Mouse (Mus musculus) heart, postnatal 0 days (tissue): ENCODE data around the gene Nhsl2. TPM values are rescaled to one million over a fixed set of nuclear protein-coding genes. Genes with fewer than 3 reads are reported as not detected.
A peak's percentile ranks its signal among the peaks of the same experiment; 100 is the strongest.

Source experiments
- ATAC-seq: fragments of 200-750 bp; cut with Nextera tagmentation; 2 replicates; pipeline ENCODE4 v1.8.0; 2017; ENCODE audit warnings: low read depth, moderate number of reproducible peaks, moderate library complexity; ENCODE audit not compliant: insufficient read depth
- DNase-seq: peaks from one replicate; pipeline ENCODE4 v3.0.0-alpha.2; 2016; ENCODE audit warnings: low spot score
- H3K27ac ChIP-seq: fragments of 300-500 bp; sonication (generic); 2 replicates; pipeline ENCODE4 v1.5.1; 2014; ENCODE audit warnings: low read depth, mild to moderate bottlenecking
- H3K27me3 ChIP-seq: fragments of 300-500 bp; sonication (generic); 2 replicates; pipeline ENCODE4 v1.6.1; 2014; ENCODE audit warnings: low read length, mixed read lengths; ENCODE audit not compliant: control insufficient read depth, insufficient read depth
- H3K36me3 ChIP-seq: fragments of 300-500 bp; sonication (generic); replicated peaks from 2 replicates; pipeline ENCODE4 v1.6.1; 2014; ENCODE audit warnings: low read length, mixed read lengths; ENCODE audit not compliant: control insufficient read depth, insufficient read depth
- H3K4me1 ChIP-seq: fragments of 300-500 bp; sonication (generic); 2 replicates; pipeline ENCODE4 v1.6.1; 2014; ENCODE audit warnings: antibody characterized with exemption; ENCODE audit not compliant: control insufficient read depth, insufficient read depth
- H3K4me2 ChIP-seq: fragments of 300-500 bp; sonication (generic); 2 replicates; pipeline ENCODE4 v1.6.1; 2014; ENCODE audit warnings: low read depth, mild to moderate bottlenecking, low read length, moderate library complexity
- H3K4me3 ChIP-seq: fragments of 300-500 bp; sonication (generic); 2 replicates; pipeline ENCODE4 v1.5.1; 2014; ENCODE audit warnings: low read depth, low read length
- H3K9ac ChIP-seq: fragments of 300-500 bp; sonication (generic); replicated peaks from 2 replicates; pipeline ENCODE4 v1.6.1; 2014; ENCODE audit warnings: low read depth, low read length, mixed read lengths
- H3K9me3 ChIP-seq: fragments of 300-500 bp; sonication (generic); replicated peaks from 2 replicates; pipeline ENCODE4 v1.6.1; 2016; ENCODE audit warnings: low read length; ENCODE audit not compliant: control insufficient read depth
- CTCF ChIP-seq: IDR thresholded peaks from 2 replicates; pipeline ENCODE4 v1.5.1; 2016; ENCODE audit warnings: antibody characterized with exemption, control low read depth, low read depth
- EP300 ChIP-seq: IDR thresholded peaks from 2 replicates; pipeline ENCODE4 v1.6.1; 2016; ENCODE audit warnings: antibody characterized with exemption, low read depth
- WGBS: fragments of 180-500 bp; shearing (Covaris S2); extraction: QIAGEN DNeasy Blood & Tissue Kit; methylation state at CpG from one replicate; pipeline ENCODE4 v1.1.7; 2014; 5-methylcytosine and 5-hydroxymethylcytosine counted together
- polyA plus RNA-seq: library from polyadenylated mRNA; unstranded; fragments of >200 nt; fragmentation: Nextera tagmentation; extraction: Ambion mirVana; gene quantifications from 2 replicates; pipeline ENCODE4 v1.2.1, GENCODE M21; 2015
- total RNA-seq: library from RNA; depleted of rRNA; stranded (reverse); fragments of >200 nt; gene quantifications from 2 replicates; pipeline ENCODE4 v1.2.3, GENCODE M21; 2014; ENCODE audit warnings: low replicate concordance

Nhsl2 gene
- total and polyA plus RNA-seq, 2 experiments from 2014 or later = 2.9 to 18.7 TPM

DNA sequence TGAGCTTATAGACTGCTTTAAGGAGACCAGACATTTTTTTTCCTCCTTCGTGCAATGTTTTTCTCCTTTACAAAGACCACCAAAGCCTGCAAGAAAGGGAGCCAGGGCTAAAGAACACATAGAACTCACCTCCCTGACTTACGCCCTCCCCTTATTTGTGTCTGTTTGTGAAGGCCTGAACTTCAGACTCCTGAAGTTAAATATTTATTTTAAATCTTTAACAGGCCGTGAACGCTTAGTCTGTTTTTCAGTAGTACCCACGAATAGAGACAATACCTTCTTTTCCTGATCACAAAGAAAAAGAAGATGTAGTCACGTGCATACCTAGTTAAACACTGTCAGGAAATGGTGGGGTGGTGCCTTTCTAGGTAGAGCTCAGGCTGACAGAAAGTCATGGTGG lies 103.3 kb downstream of the Nhsl2 start:
- Histone ChIP-seq H3K4me1 (no peaks in the 10 kb centered on the region), H3K9ac (no peak overlapping the region), H3K9me3 (no peaks in the 10 kb centered on the region), H3K36me3 (no peaks in the 10 kb centered on the region), H3K4me2 (no peak overlapping the region), H3K4me3 (no peak overlapping the region), H3K27me3 (0 out of 2 replicates have a peak, but pooled peaks cover 3% of the 10 kb centered on the region), H3K27ac (no peak overlapping the region)
- DNase-seq = no peak
- ATAC-seq = no peak
- WGBS = 80% methylated on average over 6 of the region's 6 CpGs
- TF ChIP-seq EP300 = no peak
- TF ChIP-seq CTCF = no peak

DNA sequence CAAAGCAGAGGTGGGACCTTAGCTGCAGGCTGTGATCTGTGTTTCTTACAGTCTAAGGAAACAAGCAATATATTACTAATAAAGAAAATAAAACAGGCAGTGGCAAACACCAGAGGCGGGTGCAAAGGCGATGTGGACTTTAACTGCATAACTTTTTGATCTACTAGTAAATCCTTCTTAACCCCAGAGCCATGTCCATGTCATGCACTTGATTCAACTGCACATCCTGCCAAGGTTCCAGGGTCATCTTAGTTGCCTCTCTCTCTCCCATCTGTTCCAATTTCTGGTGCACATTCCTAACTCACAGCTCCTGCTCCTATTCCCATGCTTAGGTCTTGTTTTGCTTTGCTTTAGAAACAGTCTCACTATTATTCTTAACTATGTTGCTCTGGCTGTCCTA lies 104.1 kb downstream of the Nhsl2 start:
- H3K36me3 ChIP-seq = no peaks in the 10 kb centered on the region
- 0 out of 2 replicates have a peak, but pooled peaks cover 3% of the 10 kb centered on the region for H3K27me3 ChIP-seq
- no peak overlapping the region for H3K4me3 ChIP-seq
- no peak overlapping the region for H3K4me2 ChIP-seq
- no peak for DNase-seq
- H3K9me3 ChIP-seq = no peaks in the 10 kb centered on the region
- WGBS = 89% methylated on average over 2 of the region's 2 CpGs
- no peak for TF ChIP-seq EP300
- no peak for TF ChIP-seq CTCF
- no peaks in the 10 kb centered on the region for H3K4me1 ChIP-seq
- no peak overlapping the region for H3K27ac ChIP-seq
- H3K9ac ChIP-seq = no peak overlapping the region
- ATAC-seq = no peak

DNA sequence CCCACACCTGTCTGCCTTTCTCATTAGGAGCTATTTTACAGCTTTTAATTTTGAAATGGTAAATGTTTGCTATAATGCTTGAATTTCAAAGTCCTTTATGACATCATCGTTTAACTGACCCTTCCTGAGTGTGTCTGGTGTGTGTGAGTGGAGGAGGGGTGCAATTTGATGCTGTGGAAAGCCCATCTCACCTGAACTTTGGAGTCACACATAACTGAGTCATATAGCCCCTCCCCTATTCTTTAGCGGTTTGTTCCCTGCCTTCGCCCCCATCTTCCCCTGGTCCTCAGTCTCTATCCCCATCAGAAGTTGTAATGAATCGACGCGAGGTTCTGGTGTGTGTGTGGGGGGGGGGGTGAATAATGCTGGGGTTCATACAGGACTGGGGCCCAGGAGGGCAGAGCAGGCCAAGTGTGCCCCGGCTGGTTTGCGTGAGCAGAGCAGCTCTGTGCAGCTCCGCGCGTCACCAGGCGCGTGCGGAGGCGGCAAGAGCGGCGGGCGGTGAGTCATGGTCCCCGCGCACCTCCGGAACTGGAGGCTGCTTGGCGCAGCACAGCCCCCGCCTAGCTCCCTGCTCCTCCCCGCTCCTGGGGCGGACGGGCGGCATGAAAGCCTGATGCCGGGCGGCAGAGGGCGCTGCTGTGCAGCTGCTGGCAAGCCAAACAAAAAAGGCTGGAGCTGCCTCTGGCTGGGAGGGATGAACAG lies 104.8 kb downstream of the Nhsl2 start:
- H3K27me3 ChIP-seq = 0 out of 2 replicates have a peak, but pooled peaks cover 3% of the 10 kb centered on the region

DNA sequence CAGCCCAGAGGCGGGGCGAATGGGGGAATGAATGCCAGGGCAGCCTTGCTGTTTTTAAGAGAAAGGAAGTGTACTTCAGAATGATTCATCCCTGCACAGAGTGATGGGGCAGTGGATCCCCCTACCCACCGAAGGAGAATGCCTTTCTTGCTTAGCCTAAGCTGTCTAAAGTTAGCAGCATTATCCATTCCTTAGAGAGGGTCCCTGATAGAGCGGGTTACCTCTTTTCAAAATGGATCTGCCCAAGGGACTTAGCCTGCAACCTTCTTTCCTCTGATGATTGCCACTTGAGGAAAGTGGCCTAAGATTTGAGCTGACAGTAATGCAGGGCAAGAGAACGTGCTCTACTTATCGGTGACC lies 105.3 kb downstream of the Nhsl2 start:
- DNase-seq (no peak), ATAC-seq (no peak)
- Histone ChIP-seq H3K36me3 (no peaks in the 10 kb centered on the region), H3K9me3 (no peaks in the 10 kb centered on the region), H3K4me2 (peak overlapping the region; percentile 38; the same call in 1 of the 2 replicates), H3K4me1 (no peaks in the 10 kb centered on the region), H3K4me3 (no peak overlapping the region), H3K27me3 (0 out of 2 replicates have a peak, but pooled peaks cover 3% of the 10 kb centered on the region), H3K9ac (no peak overlapping the region), H3K27ac (no peak overlapping the region)
- TF ChIP-seq EP300 (no peak), CTCF (no peak)
- WGBS = 33% methylated on average over 6 of the region's 6 CpGs

More for the DNA sequence above, 104.8 kb downstream of the Nhsl2 start:
- peak overlapping the region; percentile 34 for H3K4me3 ChIP-seq
- no peaks in the 10 kb centered on the region for H3K9me3 ChIP-seq
- H3K4me1 ChIP-seq = no peaks in the 10 kb centered on the region
- peak overlapping the region; percentile 60 for H3K4me2 ChIP-seq
- H3K9ac ChIP-seq = no peak overlapping the region
- DNase-seq (peak; percentile 81), ATAC-seq (peak; percentile 97)
- 10% methylated on average over 29 of the region's 30 CpGs for WGBS
- H3K27ac ChIP-seq = no peak overlapping the region
- peak; percentile 87 for TF ChIP-seq CTCF
- no peak for TF ChIP-seq EP300
- H3K36me3 ChIP-seq = no peaks in the 10 kb centered on the region

- ATAC-seq (no peak), DNase-seq (no peak)
- H3K9ac ChIP-seq = no peak overlapping the region
- H3K4me3 ChIP-seq = no peak overlapping the region
- WGBS = 82% methylated on average over 4 of the region's 4 CpGs
- no peak overlapping the region for H3K4me2 ChIP-seq
- no peaks in the 10 kb centered on the region for H3K9me3 ChIP-seq
- no peaks in the 10 kb centered on the region for H3K36me3 ChIP-seq
- no peaks in the 10 kb centered on the region for H3K27me3 ChIP-seq
- H3K27ac ChIP-seq = no peak overlapping the region
- H3K4me1 ChIP-seq = no peaks in the 10 kb centered on the region
- TF ChIP-seq CTCF (no peak), EP300 (no peak)
Observed at GRCm38 (mm10) chrX:101961848-101962247, 112.7 kb downstream of the Nhsl2 start.

- H3K9ac ChIP-seq = no peak overlapping the region
- no peak for ATAC-seq
- WGBS = 67% methylated on average over 3 of the region's 3 CpGs
- H3K4me3 ChIP-seq = no peak overlapping the region
- H3K27ac ChIP-seq = no peak overlapping the region
- no peaks in the 10 kb centered on the region for H3K27me3 ChIP-seq
- DNase-seq = no peak
- H3K4me2 ChIP-seq = no peak overlapping the region
- H3K4me1 ChIP-seq = no peaks in the 10 kb centered on the region
- H3K36me3 ChIP-seq = no peaks in the 10 kb centered on the region
- TF ChIP-seq CTCF (no peak), EP300 (no peak)
- H3K9me3 ChIP-seq = no peaks in the 10 kb centered on the region
Observed at GRCm38 (mm10) chrX:101963711-101964110, 114.5 kb downstream of the Nhsl2 start.
